Mouse (Mus musculus): ENCODE measurements at regions not wholly inside any gene's neighbourhood (a gene's known extent, or its start where the extent isn't known, plus 50 kb on each side); places are given as distances from the start of the nearest gene placed in this dataset.

- no peaks in the 10 kb centered on the region for H3K4me1 ChIP-seq (ENCODE audit: control insufficient read depth in 1 of 2, insufficient read depth in 2 of 2)
- H3K27me3 ChIP-seq (replicated peaks) = no peaks in the 10 kb centered on the region
- dilution Hi-C loops (cut with MboI; ENCODE audit: extremely low pct_ligation_motif_present, extremely low pct_unique_long_range_greater_than_20kb, low sequenced_read_pairs) (no loop called here), in situ Hi-C loops (cut with MboI; ENCODE audit: low pct_ligation_motif_present, low pct_unique_long_range_greater_than_20kb, low sequenced_read_pairs) (no loop called here)
- H3K4me3 ChIP-seq (replicated peaks in 1 of 3; ENCODE audit: low read depth in 2 of 3, low read length in 2 of 3, poor library complexity in 1 of 3) = no peak overlapping the region
- H3K79me2 ChIP-seq (replicated peaks; ENCODE audit: control insufficient read depth, extremely low read depth, insufficient read depth, poor library complexity, severe bottlenecking) = no peaks in the 10 kb centered on the region
- no peak overlapping the region for H3K4me2 ChIP-seq (ENCODE audit: insufficient read depth, low read depth, poor library complexity, severe bottlenecking)
- H3K9ac ChIP-seq (ENCODE audit: insufficient read depth, low read depth) = no peak overlapping the region
- H3K36me3 ChIP-seq (replicated peaks in 1 of 2; ENCODE audit: control insufficient read depth in 1 of 2, insufficient read depth in 1 of 2, low read length in 1 of 2) = no peaks in the 10 kb centered on the region
- DNase-seq (ENCODE audit: extremely low read depth) = no peak
- no peak overlapping the region for H3K27ac ChIP-seq (ENCODE audit: insufficient read depth, low read depth)
- no peaks in the 10 kb centered on the region for H3K9me3 ChIP-seq (replicated peaks; ENCODE audit: low read length)
- TF ChIP-seq USF2 (conservative IDR thresholded peaks at IDR 0.05; ENCODE audit: low read depth, low read length) (no peak), CHD1 (IDR thresholded peaks at IDR 0.05; ENCODE audit: low read depth, low read length) (no peak), ZMIZ1 (IDR thresholded peaks at IDR 0.05; ENCODE audit: low read depth, low read length) (no peak), GABPA (IDR thresholded peaks at IDR 0.05; ENCODE audit: insufficient replicate concordance, low read depth, low read length) (no peak), BHLHE40 (IDR thresholded peaks at IDR 0.05; ENCODE audit: low read depth, low read length) (no peak), NELFE (IDR thresholded peaks at IDR 0.05; ENCODE audit: low read depth, low read length) (no peak), ZKSCAN1 (IDR thresholded peaks at IDR 0.05; ENCODE audit: borderline replicate concordance, low read depth, low read length) (no peak), JUN (IDR thresholded peaks at IDR 0.05; ENCODE audit: insufficient read depth, low read depth, low read length) (no peak), EP300 (IDR thresholded peaks at IDR 0.05; ENCODE audit: low read length) (no peak), ZNF384 (IDR thresholded peaks at IDR 0.05; ENCODE audit: low read depth, low read length) (no peak), HCFC1 (IDR thresholded peaks at IDR 0.05; ENCODE audit: low read depth, low read length) (no peak), E2F4 (IDR thresholded peaks at IDR 0.05; ENCODE audit: insufficient replicate concordance, low read depth, low read length) (no peak), TCF12 (IDR thresholded peaks at IDR 0.05; ENCODE audit: low read depth, low read length) (no peak), MYC (IDR thresholded peaks at IDR 0.05; ENCODE audit: low read depth, low read length) (no peak), ZC3H11A (IDR thresholded peaks at IDR 0.05; ENCODE audit: low read depth, low read length) (no peak), POLR2A (IDR thresholded peaks at IDR 0.05; ENCODE audit: low read depth, low read length) (no peak), IRF4 (IDR thresholded peaks at IDR 0.05; ENCODE audit: low read depth, low read length) (no peak), CHD2 (IDR thresholded peaks at IDR 0.05; ENCODE audit: low read length) (no peak)
These were observed 209.5 kb downstream of the Rdh14 start for GRCm38 (mm10) chr12:10600111-10600510.

GRCm38 (mm10) chr12:10618319-10618718 is 227.7 kb downstream of the Rdh14 start:
- in situ Hi-C loops (cut with MboI; ENCODE audit: low pct_ligation_motif_present, low pct_unique_long_range_greater_than_20kb, low sequenced_read_pairs) = no loop called here
- Histone ChIP-seq H3K79me2 (replicated peaks; ENCODE audit: control insufficient read depth, extremely low read depth, insufficient read depth, poor library complexity, severe bottlenecking) (no peaks in the 10 kb centered on the region), H3K4me1 (ENCODE audit: control insufficient read depth in 1 of 2, insufficient read depth in 2 of 2) (no peaks in the 10 kb centered on the region), H3K36me3 (replicated peaks in 1 of 2; ENCODE audit: control insufficient read depth in 1 of 2, insufficient read depth in 1 of 2, low read length in 1 of 2) (no peaks in the 10 kb centered on the region), H3K9ac (ENCODE audit: insufficient read depth, low read depth) (no peak overlapping the region), H3K27ac (ENCODE audit: insufficient read depth, low read depth) (no peak overlapping the region), H3K27me3 (replicated peaks) (no peaks in the 10 kb centered on the region), H3K9me3 (replicated peaks; ENCODE audit: low read length) (no peaks in the 10 kb centered on the region), H3K4me3 (replicated peaks in 1 of 3; ENCODE audit: low read depth in 2 of 3, low read length in 2 of 3, poor library complexity in 1 of 3) (no peak overlapping the region), H3K4me2 (ENCODE audit: insufficient read depth, low read depth, poor library complexity, severe bottlenecking) (no peak overlapping the region)
- DNase-seq (ENCODE audit: extremely low read depth) = no peak
- no peak for TF ChIP-seq CHD2 (IDR thresholded peaks at IDR 0.05; ENCODE audit: low read length)
- no peak for TF ChIP-seq TCF12 (IDR thresholded peaks at IDR 0.05; ENCODE audit: low read depth, low read length)
- no peak for TF ChIP-seq USF1 (IDR thresholded peaks at IDR 0.05; ENCODE audit: low read depth, low read length)
- TF ChIP-seq POLR2AphosphoS2 (IDR thresholded peaks at IDR 0.05; ENCODE audit: low read depth, low read length) = no peak
- TF ChIP-seq MXI1 (IDR thresholded peaks at IDR 0.05; ENCODE audit: low read depth, low read length) = no peak
- dilution Hi-C loops (cut with MboI; ENCODE audit: extremely low pct_ligation_motif_present, extremely low pct_unique_long_range_greater_than_20kb, low sequenced_read_pairs) = no loop called here

All from CH12.LX (cell line).